Mouse (Mus musculus): ENCODE measurements around the gene B4galnt1. TPM values are rescaled to one million over a fixed set of nuclear protein-coding genes. Genes with fewer than 3 reads are reported as not detected.

B4galnt1 gene
- total and polyA plus RNA-seq, 3 experiments = 0.98 to 17.5 (median 2.3) TPM

DNA sequence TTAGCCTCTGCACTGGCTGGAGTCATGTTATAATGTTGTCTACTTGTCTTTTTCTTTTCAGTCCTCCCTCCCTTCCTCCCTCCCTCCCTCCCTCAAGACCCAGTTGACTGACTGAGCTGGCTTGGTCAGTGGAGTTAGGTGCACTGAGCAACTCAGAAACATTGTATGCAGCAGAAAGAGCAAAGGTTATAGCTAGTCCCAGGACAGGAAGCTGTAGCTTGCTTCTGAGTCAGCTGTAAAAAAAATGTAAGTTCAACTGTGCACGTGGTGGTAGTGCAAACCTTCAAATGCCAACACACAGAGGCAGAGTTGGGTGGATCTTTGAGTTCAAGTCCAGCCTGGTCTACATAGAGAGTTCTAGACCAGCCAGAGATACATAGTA is 49.4 kb downstream of the B4galnt1 start:
- Histone ChIP-seq H3K4me1 (ENCODE audit: control insufficient read depth in 1 of 2, insufficient read depth in 2 of 2) (peaks cover 7 to 19% of the 10 kb centered on the region in 2 experiments), H3K9me3 (replicated peaks; ENCODE audit: low read length) (peaks cover 4% of the 10 kb centered on the region), H3K79me2 (replicated peaks; ENCODE audit: control insufficient read depth, extremely low read depth, insufficient read depth, poor library complexity, severe bottlenecking) (peaks cover 8% of the 10 kb centered on the region; the same call in 1 of the 2 replicates), H3K4me3 (replicated peaks in 1 of 3; ENCODE audit: low read depth in 2 of 3, low read length in 2 of 3, poor library complexity in 1 of 3) (no peak overlapping the region), H3K36me3 (replicated peaks in 1 of 2; ENCODE audit: control insufficient read depth in 1 of 2, insufficient read depth in 1 of 2, low read length in 1 of 2) (peaks cover 0 to 6% of the 10 kb centered on the region in 2 experiments), H3K27ac (ENCODE audit: insufficient read depth, low read depth) (no peak overlapping the region), H3K9ac (ENCODE audit: insufficient read depth, low read depth) (no peak overlapping the region), H3K4me2 (ENCODE audit: insufficient read depth, low read depth, poor library complexity, severe bottlenecking) (no peak overlapping the region), H3K27me3 (replicated peaks) (no peaks in the 10 kb centered on the region)
- in situ Hi-C loops (cut with MboI; ENCODE audit: low pct_ligation_motif_present, low pct_unique_long_range_greater_than_20kb, low sequenced_read_pairs) = no loop called here
- no peak for TF ChIP-seq SIN3A (IDR thresholded peaks at IDR 0.05; ENCODE audit: low read length)
- no peak for TF ChIP-seq E2F4 (IDR thresholded peaks at IDR 0.05; ENCODE audit: insufficient replicate concordance, low read depth, low read length)
- TF ChIP-seq SMC3 (IDR thresholded peaks at IDR 0.05; ENCODE audit: low read depth, low read length) = no peak
- TF ChIP-seq UBTF (IDR thresholded peaks at IDR 0.05; ENCODE audit: low read depth, low read length) = no peak
- TF ChIP-seq KAT2A (IDR thresholded peaks at IDR 0.05; ENCODE audit: insufficient replicate concordance, low read length) = no peak
- TF ChIP-seq CHD2 (IDR thresholded peaks at IDR 0.05; ENCODE audit: low read length) = no peak
- no peak for TF ChIP-seq MEF2A (IDR thresholded peaks at IDR 0.05; ENCODE audit: borderline replicate concordance, low read depth, low read length)
- TF ChIP-seq JUND (conservative IDR thresholded peaks at IDR 0.05; ENCODE audit: low read depth, low read length) = no peak
- TF ChIP-seq MAZ (IDR thresholded peaks at IDR 0.05; ENCODE audit: low read depth, low read length) = no peak
- TF ChIP-seq RCOR1 (conservative IDR thresholded peaks at IDR 0.05; ENCODE audit: low read depth, low read length) = no peak
- TF ChIP-seq CTCF (conservative IDR thresholded peaks at IDR 0.05 in 1 of 2, IDR thresholded peaks at IDR 0.05 in 1 of 2; ENCODE audit: low read depth in 2 of 2, low read length in 2 of 2) = no peak
- no peak for TF ChIP-seq RAD21 (IDR thresholded peaks at IDR 0.05; ENCODE audit: low read depth, low read length)
- TF ChIP-seq ZNF384 (IDR thresholded peaks at IDR 0.05; ENCODE audit: low read depth, low read length) = no peak
- no peak for TF ChIP-seq NELFE (IDR thresholded peaks at IDR 0.05; ENCODE audit: low read depth, low read length)
- TF ChIP-seq JUN (IDR thresholded peaks at IDR 0.05; ENCODE audit: insufficient read depth, low read depth, low read length) = no peak
- no peak for TF ChIP-seq MAX (IDR thresholded peaks at IDR 0.05; ENCODE audit: low read length)
- no peak for TF ChIP-seq MYC (IDR thresholded peaks at IDR 0.05; ENCODE audit: low read depth, low read length)
- TF ChIP-seq BHLHE40 (IDR thresholded peaks at IDR 0.05; ENCODE audit: low read depth, low read length) = no peak
- TF ChIP-seq GABPA (IDR thresholded peaks at IDR 0.05; ENCODE audit: insufficient replicate concordance, low read depth, low read length) = no peak
- no peak for TF ChIP-seq IRF4 (IDR thresholded peaks at IDR 0.05; ENCODE audit: low read depth, low read length)
- DNase-seq (ENCODE audit: extremely low read depth) = no peak
- dilution Hi-C loops (cut with MboI; ENCODE audit: extremely low pct_ligation_motif_present, extremely low pct_unique_long_range_greater_than_20kb, low sequenced_read_pairs) = no loop called here

DNA sequence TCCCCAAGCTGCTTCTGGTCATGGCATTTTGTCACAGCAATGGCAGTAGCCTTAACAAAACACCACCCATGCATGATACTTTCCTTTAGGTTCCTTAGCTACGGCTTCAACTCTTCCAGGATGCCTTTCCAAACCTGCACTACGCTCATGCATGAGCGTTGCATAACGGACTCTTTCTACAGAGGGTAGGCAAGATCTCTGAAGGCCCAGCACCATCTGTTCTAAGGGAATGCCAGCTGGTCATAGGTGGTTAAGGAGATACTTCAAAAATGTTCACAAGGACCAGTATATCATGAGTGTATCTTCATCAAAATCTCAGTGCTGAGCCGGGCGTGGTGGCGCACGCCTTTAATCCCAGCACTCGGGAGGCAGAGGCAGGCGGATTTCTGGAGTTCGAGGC is 51.4 kb downstream of the B4galnt1 start:
- dilution Hi-C loops (cut with MboI; ENCODE audit: extremely low pct_ligation_motif_present, extremely low pct_unique_long_range_greater_than_20kb, low sequenced_read_pairs) = no loop called here
- Histone ChIP-seq H3K9ac (ENCODE audit: insufficient read depth, low read depth) (no peak overlapping the region), H3K79me2 (replicated peaks; ENCODE audit: control insufficient read depth, extremely low read depth, insufficient read depth, poor library complexity, severe bottlenecking) (no peaks in the 10 kb centered on the region), H3K27me3 (replicated peaks) (no peaks in the 10 kb centered on the region), H3K36me3 (replicated peaks in 1 of 2; ENCODE audit: control insufficient read depth in 1 of 2, insufficient read depth in 1 of 2, low read length in 1 of 2) (no peaks in the 10 kb centered on the region), H3K27ac (ENCODE audit: insufficient read depth, low read depth) (no peak overlapping the region), H3K4me1 (ENCODE audit: control insufficient read depth in 1 of 2, insufficient read depth in 2 of 2) (peaks cover 0 to 5% of the 10 kb centered on the region in 2 experiments; a peak in 1 of 4 replicates), H3K4me2 (ENCODE audit: insufficient read depth, low read depth, poor library complexity, severe bottlenecking) (no peak overlapping the region), H3K4me3 (replicated peaks in 1 of 3; ENCODE audit: low read depth in 2 of 3, low read length in 2 of 3, poor library complexity in 1 of 3) (no peak overlapping the region), H3K9me3 (replicated peaks; ENCODE audit: low read length) (peaks cover 7% of the 10 kb centered on the region)
- no peak for DNase-seq (ENCODE audit: extremely low read depth)
- TF ChIP-seq USF2 (conservative IDR thresholded peaks at IDR 0.05; ENCODE audit: low read depth, low read length) = no peak
- TF ChIP-seq E2F4 (IDR thresholded peaks at IDR 0.05; ENCODE audit: insufficient replicate concordance, low read depth, low read length) = no peak
- TF ChIP-seq POLR2A (IDR thresholded peaks at IDR 0.05; ENCODE audit: low read depth, low read length) = no peak
- no peak for TF ChIP-seq RAD21 (IDR thresholded peaks at IDR 0.05; ENCODE audit: low read depth, low read length)
- TF ChIP-seq USF1 (IDR thresholded peaks at IDR 0.05; ENCODE audit: low read depth, low read length) = no peak
- TF ChIP-seq ZC3H11A (IDR thresholded peaks at IDR 0.05; ENCODE audit: low read depth, low read length) = no peak
- TF ChIP-seq ZNF384 (IDR thresholded peaks at IDR 0.05; ENCODE audit: low read depth, low read length) = no peak
- TF ChIP-seq NELFE (IDR thresholded peaks at IDR 0.05; ENCODE audit: low read depth, low read length) = no peak
- no peak for TF ChIP-seq PAX5 (IDR thresholded peaks at IDR 0.05; ENCODE audit: low read length)
- in situ Hi-C loops (cut with MboI; ENCODE audit: low pct_ligation_motif_present, low pct_unique_long_range_greater_than_20kb, low sequenced_read_pairs) = no loop called here

Measured in CH12.LX (cell line).